Mouse (Mus musculus) embryo, embryonic 11.5 days (tissue): ENCODE data around the gene Plekhg6.

ENCODE experiments used
- DNase-seq: peaks from one replicate; pipeline ENCODE4 v3.0.0-alpha.2; 2012; ENCODE audit warnings: low read depth, low spot score

Gene Plekhg6

DNA sequence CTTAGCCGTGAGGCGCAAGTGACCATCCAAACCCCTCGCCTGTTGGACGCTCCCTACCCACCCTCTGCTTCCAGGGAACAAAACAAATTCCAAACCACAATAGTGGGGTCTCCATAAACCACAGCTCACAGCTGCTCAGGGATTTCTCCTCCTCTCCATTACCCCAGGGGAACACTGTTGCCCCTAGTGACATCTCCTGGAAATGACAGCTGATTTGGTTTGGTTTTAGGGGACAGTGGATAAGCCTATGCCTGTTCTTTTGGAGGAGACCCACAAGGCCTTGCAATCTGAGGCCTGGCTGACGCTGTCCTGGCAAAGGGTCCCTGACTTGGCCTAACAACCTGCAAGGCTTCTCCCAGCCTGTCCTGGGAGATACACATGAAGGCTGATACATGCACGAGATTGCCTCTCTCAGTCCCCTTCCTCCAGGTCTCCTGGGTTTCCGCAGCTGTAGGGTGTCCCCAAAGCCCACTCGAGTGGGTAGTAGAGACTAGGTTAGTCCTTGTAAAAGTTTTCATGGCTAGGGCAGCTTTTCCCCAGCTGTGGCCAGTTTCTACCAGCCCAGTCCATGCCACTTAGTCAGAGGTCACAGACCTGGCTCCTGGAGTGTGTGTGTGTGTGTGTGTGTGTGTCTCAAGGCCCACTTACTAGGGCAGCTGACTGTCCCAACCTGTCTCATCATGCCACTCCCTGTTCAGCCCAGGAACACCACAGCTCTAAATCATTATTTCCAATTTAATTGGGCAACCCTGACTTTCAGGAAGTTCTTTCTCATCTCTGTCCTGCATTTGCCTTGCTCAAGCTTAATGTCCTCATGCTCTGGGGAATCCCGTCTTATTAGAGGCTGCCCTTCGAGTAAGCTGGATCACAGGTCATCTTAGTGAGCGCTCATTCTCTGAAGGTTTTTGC is 4.7 kb upstream of the Plekhg6 start:
- DNase-seq: no peak

DNA sequence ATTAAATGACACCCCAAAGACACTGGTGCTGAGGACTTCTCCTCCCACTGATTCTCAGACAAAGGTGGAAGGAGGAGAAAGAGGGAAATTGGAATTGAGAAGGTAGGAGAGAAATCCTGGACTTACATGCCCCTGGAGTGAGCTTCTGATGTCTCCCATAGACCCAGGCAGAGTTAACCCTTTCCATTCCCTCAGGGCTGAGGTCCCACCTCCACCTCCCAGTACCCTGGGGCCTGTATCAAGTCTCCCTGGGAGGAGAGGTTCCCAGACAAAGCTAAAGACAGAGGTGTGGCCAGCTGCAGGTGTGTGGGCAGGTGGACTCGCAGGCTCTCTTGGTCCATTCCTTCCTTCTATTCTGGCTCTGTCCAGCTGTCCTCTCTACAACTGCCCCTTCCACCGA is 1.4 kb upstream of the Plekhg6 start:
- no peak for DNase-seq

DNA sequence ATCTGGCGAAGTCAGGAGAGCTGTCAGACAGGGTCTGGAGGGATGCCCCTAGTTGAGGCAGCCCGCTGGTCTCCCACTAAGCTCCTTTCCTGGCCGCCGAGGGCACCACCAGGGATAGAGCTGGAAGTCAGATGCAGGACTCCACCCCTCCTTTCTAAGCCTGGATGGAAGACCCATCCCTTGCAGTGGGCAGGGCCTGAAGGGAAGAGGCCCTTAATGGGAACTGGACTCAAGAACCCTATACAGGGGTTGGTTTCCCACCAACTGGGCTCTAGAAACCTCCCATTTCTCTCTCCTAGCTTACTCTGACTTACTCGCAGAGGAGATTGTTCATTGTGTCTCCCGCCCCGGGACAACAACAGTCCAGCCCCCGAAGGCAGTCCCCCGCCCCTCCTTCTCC is 812 bp downstream of the Plekhg6 start:
- DNase-seq: no peak

DNA sequence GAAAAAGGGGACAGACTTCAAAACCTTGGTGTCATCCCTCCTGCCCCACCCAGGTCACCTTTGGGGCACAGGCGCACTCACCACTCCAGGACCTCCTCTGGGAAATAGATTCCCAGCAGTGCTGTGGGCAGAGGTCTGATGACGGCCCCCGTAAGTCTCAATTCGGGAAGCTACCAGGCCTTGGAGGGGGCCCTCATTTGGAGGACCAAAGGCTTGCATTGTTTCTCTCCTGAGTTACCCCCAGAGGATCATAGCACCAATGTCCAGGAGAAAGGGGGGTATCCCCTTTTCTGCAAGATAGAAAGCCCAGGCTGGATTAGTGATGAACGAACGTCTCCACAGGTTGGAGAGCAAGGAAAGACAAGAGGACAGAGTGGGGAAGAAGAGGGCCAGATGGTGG is 2.0 kb downstream of the Plekhg6 start:
- no peak for DNase-seq

DNA sequence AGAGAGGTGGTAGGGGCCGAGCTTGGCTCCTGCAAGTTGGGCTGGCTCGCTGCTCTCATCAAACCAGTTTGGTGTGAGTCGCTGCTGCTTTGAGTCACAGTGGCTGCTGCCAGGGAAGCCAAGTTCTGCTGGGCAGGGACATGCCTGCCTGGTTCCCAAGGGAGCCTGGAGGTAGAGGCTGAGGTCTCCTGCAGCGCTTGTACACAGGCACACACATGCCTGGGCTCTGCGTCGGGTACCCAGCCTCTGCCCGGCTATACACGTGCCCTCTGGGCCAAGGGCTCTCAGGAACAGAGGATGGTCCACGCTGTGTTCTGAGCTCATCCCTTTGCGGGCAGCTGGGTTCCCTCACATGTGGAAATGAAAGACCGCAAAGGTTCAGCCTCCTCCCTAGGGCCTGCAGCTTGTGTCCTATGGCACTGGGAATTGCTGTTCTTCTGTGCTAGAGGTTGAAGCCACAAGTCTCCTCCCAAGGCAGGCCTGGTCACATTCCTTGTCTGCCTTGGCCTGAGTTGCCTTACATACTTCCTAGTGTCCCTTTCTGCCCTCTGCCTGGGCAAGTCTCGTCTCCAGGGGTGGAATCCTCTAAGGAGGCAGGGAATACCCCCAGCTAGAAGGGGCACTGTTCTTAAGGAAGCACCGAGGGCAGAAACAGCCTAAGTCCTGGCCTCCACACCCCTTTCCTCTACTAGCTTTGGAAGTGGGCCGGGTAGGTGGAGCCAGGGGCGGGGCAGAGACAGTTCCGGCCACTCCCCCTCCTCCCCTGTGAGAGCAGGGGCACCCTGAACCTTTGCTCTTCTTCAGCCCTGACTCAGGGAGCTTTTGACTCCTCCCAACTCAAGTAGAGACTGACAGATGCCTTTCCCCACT is 2.8 kb downstream of the Plekhg6 start:
- no peak for DNase-seq

DNA sequence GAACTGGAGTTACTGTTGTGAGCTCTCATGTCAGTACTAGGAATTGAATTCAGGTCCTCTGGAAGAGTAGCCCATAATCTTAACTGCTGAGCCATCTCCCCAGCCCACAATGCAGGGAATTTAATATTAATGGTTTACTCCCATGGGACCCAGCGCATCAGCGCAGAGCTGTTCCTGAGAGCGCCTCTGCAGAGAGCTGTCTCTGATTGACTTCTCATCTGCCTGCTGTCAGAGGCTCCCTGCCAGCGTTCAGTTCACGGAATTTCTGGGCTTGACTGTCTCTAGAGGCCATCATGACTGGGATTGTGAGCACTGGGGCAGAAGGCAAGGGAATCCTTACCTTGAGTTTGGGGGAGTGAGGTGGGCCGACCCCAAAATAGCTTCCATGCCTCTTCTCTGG is 3.6 kb downstream of the Plekhg6 start:
- no peak for DNase-seq

DNA sequence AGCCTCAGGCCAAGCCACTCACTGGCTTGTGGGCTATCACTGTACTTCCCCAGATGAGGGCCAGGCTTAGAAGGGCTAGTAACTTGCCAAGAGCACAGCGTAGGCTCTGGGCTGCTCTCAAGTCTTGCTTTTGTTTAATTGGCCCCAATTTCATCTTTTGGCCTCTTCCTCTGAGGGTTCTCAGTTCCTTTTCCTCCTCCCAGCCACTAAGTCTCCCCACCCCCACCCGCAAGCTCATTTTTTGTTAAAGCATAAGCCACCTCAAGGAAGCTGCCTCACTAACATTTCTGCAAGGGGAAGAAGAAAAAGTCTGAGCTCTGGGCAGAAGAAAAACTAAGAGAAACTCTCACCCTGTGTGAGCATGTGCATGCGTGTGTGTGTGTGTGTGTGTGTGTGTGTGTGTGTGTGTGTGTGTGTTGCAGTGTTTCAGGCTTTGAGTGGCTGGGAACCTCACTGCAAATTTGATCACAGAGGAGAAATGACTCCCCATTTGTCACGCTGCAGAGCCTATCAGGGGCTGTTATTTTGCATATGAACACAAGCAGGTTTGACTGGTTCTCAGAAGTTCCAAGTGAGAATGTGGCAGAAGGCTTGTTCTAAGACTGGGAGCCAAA is 12.7 kb downstream of the Plekhg6 start:
- DNase-seq: no peak

DNA sequence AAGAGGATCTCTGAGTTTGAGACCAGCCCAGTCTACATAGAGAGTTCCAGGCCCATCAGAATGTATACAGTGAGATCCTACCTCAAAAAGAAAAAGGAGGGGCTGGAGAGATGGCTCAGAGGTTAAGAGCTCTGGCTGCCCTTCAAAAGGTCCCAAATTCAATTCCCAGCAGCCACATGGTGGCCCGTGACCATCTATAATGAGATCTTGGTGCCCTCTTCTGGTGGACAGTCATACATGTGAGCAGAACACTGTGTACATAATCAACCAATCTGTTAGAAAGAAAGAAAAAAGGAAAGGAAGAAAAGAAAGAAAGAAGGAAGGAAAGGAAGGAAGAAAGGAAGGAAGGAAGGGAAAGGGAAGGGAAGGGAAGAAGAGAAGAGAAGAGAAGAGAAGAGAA is 14.5 kb downstream of the Plekhg6 start:
- DNase-seq: no peak

DNA sequence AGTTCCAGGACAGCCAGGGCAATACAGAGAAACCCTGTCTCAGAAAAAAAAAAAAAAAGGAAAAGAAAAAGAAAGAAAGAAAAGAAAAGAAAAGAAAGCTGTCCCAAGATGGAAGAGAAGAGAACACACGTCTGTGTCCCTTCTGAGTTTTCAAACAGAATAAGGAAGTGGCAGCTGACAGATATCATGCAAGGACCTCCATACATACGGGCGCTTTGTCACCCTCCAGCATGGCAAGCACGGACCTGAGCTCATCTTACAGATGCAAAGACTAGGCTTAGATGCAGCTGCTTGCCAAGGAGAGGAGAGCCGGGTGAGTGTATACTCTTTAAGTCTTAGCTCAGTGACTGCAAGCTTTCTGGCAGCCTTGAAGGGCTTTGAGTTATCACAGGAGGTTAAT is 15.1 kb downstream of the Plekhg6 start:
- no peak for DNase-seq

DNA sequence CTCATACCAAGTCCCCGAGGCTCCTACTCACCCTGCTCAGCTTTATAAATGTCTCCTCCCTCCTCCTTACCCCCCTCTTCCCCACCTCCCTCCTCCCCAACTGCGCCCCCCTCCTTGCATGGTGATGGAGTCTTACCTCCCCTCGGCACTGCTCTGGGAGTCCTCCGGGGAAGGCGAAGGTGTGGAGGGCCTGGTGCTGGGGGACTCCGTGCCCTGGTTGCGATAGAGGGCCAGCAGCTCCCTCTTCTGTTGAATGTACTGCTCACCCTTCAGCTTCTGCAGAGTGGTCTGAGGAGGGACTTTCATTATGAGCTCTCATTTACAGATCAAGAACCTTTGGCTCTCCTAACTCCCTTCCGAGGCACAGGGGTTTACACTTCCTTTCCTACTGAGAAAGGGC is 16.1 kb downstream of the Plekhg6 start:
- no peak for DNase-seq

DNA sequence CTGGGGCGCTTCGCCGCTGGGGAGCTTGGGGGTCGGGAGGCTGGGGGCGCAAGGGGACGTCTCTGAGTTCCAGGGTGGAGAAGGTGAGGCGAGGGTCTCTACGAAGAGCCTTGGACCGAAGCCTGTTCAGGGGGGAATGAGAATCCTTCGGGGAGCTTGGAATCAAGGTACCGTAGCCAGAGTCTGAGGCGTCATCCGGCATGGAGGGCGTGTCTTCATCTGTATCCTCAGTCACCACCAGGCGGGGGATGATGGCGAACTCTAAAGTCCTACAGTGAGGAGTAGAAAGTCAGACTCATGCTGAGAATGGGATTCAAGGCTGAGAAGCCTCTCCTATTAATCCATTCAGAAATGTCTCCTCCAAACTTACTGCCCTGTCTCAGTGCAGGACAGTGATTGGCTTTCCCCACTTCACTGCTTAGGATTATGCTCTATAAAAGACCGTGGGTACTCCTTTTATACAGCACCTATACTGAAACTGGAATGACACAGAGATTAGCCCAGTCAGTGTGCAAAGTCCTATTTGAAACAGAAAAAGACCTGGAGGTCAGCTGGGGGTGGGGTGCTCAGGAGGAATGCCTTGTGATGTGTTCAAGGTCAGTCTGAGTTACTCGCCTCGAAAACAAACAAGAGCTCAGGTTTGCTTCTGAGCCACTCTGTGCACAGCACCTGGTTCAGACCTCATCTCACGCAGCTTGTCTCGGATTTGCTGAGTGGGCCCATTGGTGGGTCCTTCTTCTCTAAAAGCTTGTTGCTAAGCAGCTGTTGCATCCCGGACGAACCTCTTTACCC is 16.9 kb downstream of the Plekhg6 start:
- DNase-seq: no peak

DNA sequence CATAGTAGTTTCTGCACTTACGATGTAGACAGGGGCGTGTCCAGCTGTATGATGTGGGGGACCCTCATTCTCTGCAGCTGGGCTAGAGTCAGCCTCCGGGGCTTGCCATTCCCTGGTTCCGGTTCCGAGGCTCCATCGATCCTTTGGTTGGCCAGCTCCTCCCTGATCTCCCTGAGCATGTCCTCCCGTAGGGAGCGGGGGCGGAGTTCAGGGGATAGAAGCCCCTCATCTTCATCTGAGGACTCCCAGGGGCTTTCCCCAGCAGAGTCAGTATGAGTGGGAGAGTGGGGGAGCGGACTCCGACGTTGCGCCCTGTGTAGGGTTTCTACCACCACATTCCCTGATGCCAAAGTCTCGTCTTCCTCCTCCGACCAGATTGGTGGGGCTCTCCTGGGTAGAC is 17.6 kb downstream of the Plekhg6 start:
- no peak for DNase-seq

DNA sequence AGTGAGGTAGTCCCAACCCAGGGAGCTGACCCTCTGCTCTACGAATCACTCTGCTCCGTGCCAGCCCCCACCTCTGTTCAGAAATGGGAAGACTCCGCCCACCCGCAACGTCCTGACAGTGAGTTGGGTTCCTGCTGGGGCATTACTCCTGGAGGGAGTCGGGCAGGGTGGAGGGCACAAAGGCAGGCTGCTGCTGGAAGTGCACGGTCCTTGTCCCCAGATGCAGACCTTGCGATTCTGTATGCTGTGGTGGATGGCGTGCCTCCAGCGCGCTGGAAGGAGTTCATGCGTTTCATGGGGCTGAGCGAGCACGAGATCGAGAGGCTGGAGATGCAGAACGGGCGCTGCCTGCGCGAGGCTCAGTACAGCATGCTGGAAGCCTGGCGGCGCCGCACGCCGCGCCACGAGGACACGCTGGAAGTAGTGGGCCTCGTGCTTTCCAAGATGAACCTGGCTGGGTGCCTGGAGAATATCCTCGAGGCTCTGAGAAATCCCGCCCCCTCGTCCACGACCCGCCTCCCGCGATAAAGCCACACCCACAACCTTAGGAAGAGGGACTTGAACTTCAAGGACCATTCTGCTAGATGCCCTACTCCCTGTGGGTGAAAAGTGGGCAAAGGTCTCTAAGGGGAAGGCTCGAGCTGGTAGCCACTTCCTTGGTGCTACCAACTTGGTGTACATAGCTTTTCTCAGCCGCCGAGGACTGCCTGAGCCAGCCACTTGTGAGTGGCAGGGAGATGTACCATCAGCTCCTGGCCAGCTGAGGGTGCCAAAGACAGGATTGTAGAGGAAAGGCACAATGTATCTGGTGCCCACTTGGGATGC is 18.9 kb downstream of the Plekhg6 start:
- no peak for DNase-seq

DNA sequence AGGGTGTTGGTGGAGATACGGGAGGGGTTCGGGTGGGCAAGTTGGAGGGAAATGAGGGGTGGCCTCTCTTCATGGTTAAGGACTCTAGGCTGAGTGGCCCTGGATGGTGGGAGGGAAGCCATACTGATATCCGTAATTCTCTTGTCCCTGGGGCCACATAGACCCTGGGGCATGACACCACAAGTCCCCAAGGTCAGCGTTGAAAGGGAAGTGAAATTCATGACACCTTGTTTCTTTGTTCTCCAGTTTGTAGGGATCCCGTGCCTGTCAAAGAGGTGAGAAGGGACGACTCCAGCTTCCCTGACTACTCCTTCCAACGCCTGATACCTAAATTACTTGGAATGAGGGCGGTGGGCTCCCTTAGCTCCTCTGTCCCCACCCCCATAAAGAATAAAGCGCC is 19.7 kb downstream of the Plekhg6 start:
- DNase-seq: no peak

DNA sequence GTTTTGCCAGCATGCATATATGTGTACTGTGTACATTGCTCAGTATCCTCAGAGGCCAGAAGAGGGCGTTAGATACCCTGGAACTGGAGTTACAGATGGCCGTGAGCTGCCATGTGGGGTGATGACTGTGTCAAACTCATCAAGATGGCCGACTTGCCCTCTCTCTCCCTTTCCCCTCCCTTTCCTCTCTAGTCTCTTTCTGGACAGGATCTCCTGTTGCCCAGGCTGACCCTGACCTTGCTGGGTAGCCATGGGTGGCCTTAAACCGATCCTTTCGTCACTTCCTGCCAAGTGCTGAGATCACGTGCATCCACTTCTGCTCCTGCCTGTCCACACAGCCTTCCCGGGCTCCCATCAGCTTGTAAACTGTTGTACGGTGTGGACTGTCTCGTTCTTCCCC is 20.6 kb downstream of the Plekhg6 start:
- no peak for DNase-seq

DNA sequence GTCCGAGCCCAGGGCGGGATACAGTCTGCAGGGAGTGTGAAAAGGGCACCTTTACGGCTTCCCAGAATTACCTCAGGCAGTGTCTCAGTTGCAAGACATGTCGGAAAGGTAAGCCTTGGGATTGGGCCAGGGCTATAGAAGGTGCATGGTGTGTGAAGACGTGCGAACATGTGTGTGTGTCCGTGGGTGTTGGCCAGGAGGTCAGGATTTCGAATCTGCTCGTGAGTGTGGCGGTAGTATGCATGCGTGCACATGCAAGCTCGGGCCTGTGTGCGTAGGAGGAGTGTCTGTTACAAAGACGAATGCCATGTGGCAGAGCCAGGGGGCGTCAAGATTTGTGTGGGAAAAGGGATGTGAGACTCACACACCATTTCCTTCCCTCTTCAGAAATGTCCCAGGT is 23.3 kb downstream of the Plekhg6 start:
- DNase-seq: no peak

DNA sequence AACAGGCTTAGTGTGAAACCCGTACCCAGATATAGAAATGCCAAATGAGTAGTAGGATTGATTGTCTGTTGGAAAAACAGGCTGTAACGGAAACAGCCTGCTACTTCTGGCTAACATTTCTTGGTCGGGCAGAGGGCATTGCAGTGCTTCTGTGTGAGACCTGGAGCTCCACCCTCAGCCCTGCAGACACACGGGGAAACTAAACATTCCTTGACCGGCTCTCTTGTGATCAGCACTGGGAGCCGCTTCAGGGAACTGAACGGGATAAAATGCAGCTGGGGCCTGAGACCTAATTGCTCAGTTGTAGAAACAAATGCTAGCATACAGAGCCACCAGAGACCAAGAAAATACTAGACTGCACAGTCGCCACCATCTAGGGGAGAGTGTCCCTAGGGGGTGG is 24.3 kb downstream of the Plekhg6 start:
- no peak for DNase-seq

DNA sequence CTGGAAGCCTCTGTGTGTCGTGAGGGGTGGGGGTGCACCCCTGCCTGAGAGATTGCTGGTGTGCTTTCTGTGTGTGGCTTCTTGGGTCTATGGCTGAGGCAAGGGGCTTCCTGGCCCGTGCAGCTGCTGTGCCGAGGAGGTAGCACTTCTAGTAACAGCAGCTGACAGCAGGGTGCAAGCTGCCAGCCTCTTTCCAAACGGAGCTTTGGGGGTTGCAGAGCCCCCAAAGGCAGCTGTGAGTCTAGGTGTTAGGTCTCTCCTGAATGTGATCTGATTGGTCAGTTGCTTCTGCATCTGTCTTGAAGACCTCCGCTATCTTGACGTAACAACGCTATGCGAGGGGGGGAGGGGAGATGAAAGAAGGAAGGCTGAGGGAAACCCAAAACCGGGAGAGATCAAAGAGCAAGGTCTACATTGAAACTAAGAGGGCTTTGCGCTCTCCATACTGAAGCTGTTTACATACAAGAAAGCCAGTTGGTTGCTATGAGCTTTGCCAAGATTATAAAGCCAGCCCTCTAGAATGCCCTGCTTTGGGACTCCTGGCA is 25.3 kb downstream of the Plekhg6 start:
- no peak for DNase-seq

DNA sequence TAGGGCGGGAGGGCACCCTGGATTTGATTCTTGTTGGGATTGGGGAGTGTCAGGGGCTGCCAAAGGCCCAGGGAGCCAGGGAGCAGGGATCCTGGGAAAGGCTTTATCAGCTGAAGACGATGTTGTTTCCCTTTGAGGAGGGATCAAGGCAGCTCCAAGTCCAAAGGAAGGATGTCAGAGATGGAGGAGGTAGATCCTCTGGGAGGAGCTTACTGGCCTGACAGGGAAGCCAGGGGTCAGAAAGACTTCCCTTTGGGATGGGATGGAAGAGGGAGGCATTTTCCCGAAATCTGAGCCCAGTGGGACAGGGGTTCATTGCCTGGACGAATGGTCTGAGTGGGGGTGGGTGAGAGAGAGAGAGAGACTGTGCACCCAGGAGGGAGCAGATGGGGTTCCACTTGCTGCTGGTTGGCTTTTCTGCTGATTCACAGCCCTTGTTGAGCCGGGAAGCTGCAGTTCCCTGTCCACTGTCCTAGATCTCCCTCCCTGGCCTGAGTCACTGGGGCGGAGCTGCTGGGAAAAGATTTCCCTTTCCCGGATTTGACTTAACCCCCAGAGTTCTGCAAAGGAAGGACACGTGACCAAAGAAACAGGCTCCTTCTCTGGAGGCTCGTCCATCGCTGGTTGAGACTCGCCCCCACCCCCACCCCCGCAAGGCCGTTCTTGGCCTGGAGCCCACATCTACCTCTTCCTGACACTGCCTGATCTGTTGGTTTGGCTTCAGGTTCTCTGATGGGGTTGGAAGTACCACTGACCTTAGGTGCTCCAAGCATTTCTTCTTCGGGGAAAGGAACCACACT is 26.0 kb downstream of the Plekhg6 start:
- no peak for DNase-seq

DNA sequence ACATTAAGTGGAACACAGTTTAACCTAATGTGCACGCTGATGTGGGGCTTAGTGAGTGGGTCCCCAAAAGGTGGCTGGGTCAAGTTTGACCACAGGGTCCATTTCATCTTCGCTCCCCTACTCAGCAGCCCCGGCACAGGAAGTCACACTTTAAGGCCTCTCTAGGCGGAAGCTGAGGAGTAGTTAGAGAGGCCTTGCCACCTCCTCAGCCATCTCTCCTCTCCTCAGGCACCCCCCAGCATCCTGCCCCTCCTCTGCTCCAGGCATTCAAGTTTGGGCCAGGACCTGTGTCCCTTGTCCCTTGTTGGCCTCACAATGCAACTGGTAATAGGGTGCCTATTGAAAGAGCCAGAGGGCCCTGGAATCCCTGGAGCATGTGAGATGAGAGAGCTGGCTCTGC is 26.9 kb downstream of the Plekhg6 start:
- DNase-seq: no peak
